Mouse (Mus musculus): ENCODE data around the gene Luc7l. TPM values are rescaled to one million over a fixed set of nuclear protein-coding genes. Genes with fewer than 3 reads are reported as not detected.
"Not testable (repeated sequence)": the region's sequence is repeated elsewhere in the genome, so short reads cannot be mapped to it uniquely, and the experiment has no call there.

The Luc7l gene
- total RNA-seq, 2 experiments from 2014 or later, result 24.9 to 26.3 TPM

GRCm38 (mm10) chr17:26244101-26244841 is 8.4 kb upstream of the Luc7l start, which contains the start of gene Fam234a:
TSS of gene Fam234a (minus strand) at chr17:26244242.
- peak; percentile 94 to 96 for DNase-seq
- intact Hi-C loops (cut with DNase I), result loop anchor here (5.0 kb wide), 1 partner anchor 122 kb away; the partner anchor contains the start of gene Mrpl28

- DNase-seq, result no peak
- intact Hi-C loops (cut with DNase I), result loop anchor here (10.0 kb wide), 1 partner anchor 953 kb away; the partner anchor contains the start of gene Lemd2
Observed at GRCm38 (mm10) chr17:26251886-26252538, 684 bp upstream of the Luc7l start.

GRCm38 (mm10) chr17:26253399-26253798 is 703 bp downstream of the Luc7l start:
- intact Hi-C loops (cut with DNase I), result loop anchor here (10.0 kb wide), 1 partner anchor 951 kb away; the partner anchor contains the start of gene Lemd2
- DNase-seq, result no peak

GRCm38 (mm10) chr17:26255313-26255712 is 2.6 kb downstream of the Luc7l start:
- DNase-seq, result no peak
- intact Hi-C loops (cut with DNase I), result loop anchor here (10.0 kb wide), 1 partner anchor 949 kb away; the partner anchor contains the start of gene Lemd2

GRCm38 (mm10) chr17:26261826-26262225 is 9.1 kb downstream of the Luc7l start:
- no peak for DNase-seq
- intact Hi-C loops (cut with DNase I), result no loop called here

- no peak for DNase-seq
- intact Hi-C loops (cut with DNase I), result no loop called here
Observed at GRCm38 (mm10) chr17:26262384-26262783, 9.7 kb downstream of the Luc7l start.

GRCm38 (mm10) chr17:26268851-26269250 is 16.2 kb downstream of the Luc7l start:
- intact Hi-C loops (cut with DNase I), result no loop called here
- DNase-seq, result no peak

- DNase-seq; intact Hi-C loops (cut with DNase I): not testable (repeated sequence)
Observed at GRCm38 (mm10) chr17:26269577-26269976, 16.9 kb downstream of the Luc7l start.

- intact Hi-C loops (cut with DNase I), result no loop called here
- no peak for DNase-seq
Observed at GRCm38 (mm10) chr17:26272586-26272985, 19.9 kb downstream of the Luc7l start.

GRCm38 (mm10) chr17:26275933-26276332 is 23.2 kb downstream of the Luc7l start:
- intact Hi-C loops (cut with DNase I), result loop anchor here (1.0 kb wide), 1 partner anchor 176 kb away; no protein-coding TSS in a partner anchor
- peak; percentile 5 to 6 for DNase-seq

GRCm38 (mm10) chr17:26276711-26277110 is 24.0 kb downstream of the Luc7l start:
- peak; percentile 25 to 55 for DNase-seq

GRCm38 (mm10) chr17:26286199-26286955 is 33.7 kb downstream of the Luc7l start:
- intact Hi-C loops (cut with DNase I), result no loop called here
- no peak for DNase-seq

More at GRCm38 (mm10) chr17:26276711-26277110, 24.0 kb downstream of the Luc7l start:
- intact Hi-C loops (cut with DNase I), result loop anchor here (1.0 kb wide), 1 partner anchor 176 kb away; no protein-coding TSS in a partner anchor

- intact Hi-C loops (cut with DNase I), result no loop called here
- DNase-seq, result no peak
Observed at GRCm38 (mm10) chr17:26289475-26289874, 36.8 kb downstream of the Luc7l start.

- DNase-seq; intact Hi-C loops (cut with DNase I): not testable (repeated sequence)
Observed at GRCm38 (mm10) chr17:26298318-26298717, 45.6 kb downstream of the Luc7l start.

- intact Hi-C loops (cut with DNase I), result loop anchor here (1.0 to 5.0 kb wide), 3 partner anchors 107 to 328 kb away; no protein-coding TSS in a partner anchor
- DNase-seq, result peak; percentile 80 to 89
Observed at GRCm38 (mm10) chr17:26314291-26314690, 61.6 kb downstream of the Luc7l start.

GRCm38 (mm10) chr17:26315474-26315873 is 62.8 kb downstream of the Luc7l start:
- intact Hi-C loops (cut with DNase I), result loop anchor here (5.0 kb wide), 1 partner anchor 57 kb away; no protein-coding TSS in a partner anchor
- DNase-seq, result peak in 1 of 2 experiments; percentile 5

GRCm38 (mm10) chr17:26318441-26318840 is 65.7 kb downstream of the Luc7l start:
- intact Hi-C loops (cut with DNase I), result loop anchor here (5.0 kb wide), 1 partner anchor 54 kb away; no protein-coding TSS in a partner anchor
- DNase-seq, result no peak
